Mouse (Mus musculus): ENCODE results near the gene 4930470P17Rik.

The 4930470P17Rik gene

GRCm38 (mm10) chr2:170578588-170578987 lies 23.2 kb downstream of the 4930470P17Rik start:
- DNase-seq (ENCODE audit: low spot score): no peak

GRCm38 (mm10) chr2:170577502-170577901 lies 24.3 kb downstream of the 4930470P17Rik start:
- no peak for DNase-seq (ENCODE audit: low spot score)

DNA sequence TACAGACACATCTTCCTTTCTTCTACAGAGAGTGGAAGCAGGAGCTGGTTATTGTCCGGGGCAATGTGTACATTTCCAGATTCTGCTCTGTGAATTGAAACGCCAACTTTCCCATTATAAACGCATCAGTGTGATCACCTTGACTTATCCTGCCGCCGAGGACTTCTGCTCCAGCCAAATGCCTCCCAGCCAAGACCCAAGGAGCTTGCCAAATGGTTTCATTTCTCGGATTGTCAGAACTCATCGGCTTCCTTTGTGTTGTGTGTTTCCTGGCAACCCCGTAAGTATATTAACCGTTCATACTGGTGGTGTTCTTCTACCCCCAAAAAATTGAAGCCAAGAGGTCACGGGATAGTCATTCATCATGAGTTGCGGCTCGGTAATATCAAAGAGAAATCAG lies 25.7 kb downstream of the 4930470P17Rik start:
- no peak for DNase-seq (ENCODE audit: low spot score)

- DNase-seq (ENCODE audit: low spot score): no peak
Measured at GRCm38 (mm10) chr2:170564995-170565394, 36.8 kb downstream of the 4930470P17Rik start.

- DNase-seq (ENCODE audit: low spot score): no peak
Measured at GRCm38 (mm10) chr2:170563956-170564855, 37.6 kb downstream of the 4930470P17Rik start.

- no peak for DNase-seq (ENCODE audit: low spot score)
Measured at GRCm38 (mm10) chr2:170552088-170552487, 49.7 kb downstream of the 4930470P17Rik start.

- DNase-seq (ENCODE audit: low spot score): no peak
Measured at GRCm38 (mm10) chr2:170550240-170550639, 51.6 kb downstream of the 4930470P17Rik start.

- DNase-seq (ENCODE audit: low spot score): no peak
Measured at GRCm38 (mm10) chr2:170549146-170549545, 52.7 kb downstream of the 4930470P17Rik start.

GRCm38 (mm10) chr2:170548046-170548445 lies 53.8 kb downstream of the 4930470P17Rik start:
- DNase-seq (ENCODE audit: low spot score): no peak

- DNase-seq (ENCODE audit: low spot score): no peak
Measured at GRCm38 (mm10) chr2:170547526-170547925, 54.3 kb downstream of the 4930470P17Rik start.

GRCm38 (mm10) chr2:170545745-170546144 lies 56.1 kb downstream of the 4930470P17Rik start:
- DNase-seq (ENCODE audit: low spot score): no peak

GRCm38 (mm10) chr2:170544950-170545349 lies 56.9 kb downstream of the 4930470P17Rik start:
- DNase-seq (ENCODE audit: low spot score): no peak

DNA sequence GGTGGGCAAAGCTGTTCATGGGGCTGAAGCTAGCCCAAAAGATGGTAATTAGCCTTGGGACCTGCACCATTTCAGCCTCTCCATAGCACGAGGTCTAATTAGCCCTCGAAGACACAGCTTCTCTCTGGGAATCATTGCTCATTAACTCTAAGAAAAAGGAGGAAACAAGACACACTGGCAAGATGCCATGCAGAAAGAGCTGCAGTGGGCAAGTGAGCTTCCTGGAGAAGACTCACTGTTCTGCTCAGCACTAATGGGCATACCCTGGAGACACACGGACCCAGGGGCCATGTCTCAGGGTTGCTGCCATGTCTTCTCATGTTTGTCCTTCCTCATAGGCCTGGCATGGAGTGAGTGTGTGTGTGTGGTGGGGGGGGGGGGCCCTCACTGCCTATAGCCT lies 57.7 kb downstream of the 4930470P17Rik start:
- no peak for DNase-seq (ENCODE audit: low spot score)

DNA sequence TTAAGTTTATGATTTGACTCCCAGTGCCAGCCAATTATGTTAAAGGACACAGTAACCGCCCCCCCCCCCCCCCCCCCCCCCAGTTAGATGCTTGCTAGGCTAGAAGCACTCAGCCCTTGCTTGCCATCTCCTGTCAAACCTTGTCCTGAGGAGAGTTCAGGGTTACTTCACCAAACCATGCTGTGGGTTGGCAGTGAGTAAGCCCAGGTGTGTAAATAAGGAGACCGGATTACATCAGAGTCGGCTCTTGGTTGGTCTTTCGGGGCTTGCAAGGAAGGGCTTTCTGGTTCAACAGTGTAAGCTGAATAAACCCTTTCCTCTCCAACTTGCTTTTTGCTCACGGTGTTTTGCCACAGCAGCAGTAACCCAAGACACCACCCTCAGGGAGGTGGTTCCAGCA lies 58.2 kb downstream of the 4930470P17Rik start:
- no peak for DNase-seq (ENCODE audit: low spot score)

GRCm38 (mm10) chr2:170539211-170539610 lies 62.6 kb downstream of the 4930470P17Rik start:
- DNase-seq (ENCODE audit: low spot score): no peak

DNA sequence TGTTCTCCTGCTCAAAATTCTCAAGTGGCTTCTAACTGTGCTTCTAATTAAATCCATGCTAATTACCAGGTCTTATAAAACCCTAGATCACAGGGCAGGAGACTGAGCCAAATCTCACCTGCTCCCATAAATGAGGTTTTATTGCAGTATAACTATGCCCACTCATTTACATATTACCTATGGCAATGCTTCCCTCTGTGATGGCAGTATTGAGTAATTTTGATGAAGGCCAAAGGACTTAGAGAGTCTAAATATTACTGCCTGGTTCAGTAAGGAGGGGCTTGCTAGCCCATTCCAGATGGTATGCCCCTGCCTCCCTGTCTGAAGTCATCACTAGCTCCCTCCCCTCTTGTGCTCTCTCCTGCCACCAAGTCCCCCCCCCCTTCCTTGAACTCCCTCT lies 66.0 kb downstream of the 4930470P17Rik start:
- no peak for DNase-seq (ENCODE audit: low spot score)

- no peak for DNase-seq (ENCODE audit: low spot score)
Measured at GRCm38 (mm10) chr2:170534803-170535174, 67.0 kb downstream of the 4930470P17Rik start.

DNA sequence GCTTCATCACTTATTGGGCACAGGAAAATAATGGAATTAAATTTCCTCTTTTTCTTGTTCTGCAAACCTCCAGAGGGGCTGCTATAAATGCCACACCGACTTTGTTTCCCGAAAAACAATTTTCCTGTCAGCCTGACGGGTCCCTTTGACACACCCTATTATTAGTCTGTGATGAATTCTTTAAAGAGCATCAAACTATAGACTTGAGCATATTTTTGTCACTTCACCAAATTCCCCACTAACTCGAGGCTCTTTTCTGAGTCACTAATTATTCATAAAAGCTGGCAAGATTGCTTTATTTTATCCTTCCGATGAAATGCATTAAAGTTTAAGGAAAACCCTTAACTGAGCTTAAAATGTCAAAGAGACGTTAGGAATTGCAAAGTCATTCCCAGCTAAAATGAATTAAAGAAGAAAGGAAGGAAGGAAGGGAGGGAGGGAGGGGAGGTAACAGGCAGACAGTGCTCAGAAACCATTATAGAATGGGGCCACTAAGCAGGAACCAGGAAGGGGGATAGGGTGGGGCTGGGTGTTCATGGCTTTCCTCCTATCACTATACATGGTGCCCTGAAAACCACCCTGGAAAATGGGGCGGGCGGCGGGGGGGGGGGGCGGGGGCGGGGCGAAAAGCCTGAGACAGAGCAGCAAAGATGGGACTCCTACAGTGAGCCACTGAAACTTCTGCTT lies 67.6 kb downstream of the 4930470P17Rik start:
- no peak for DNase-seq (ENCODE audit: low spot score)

DNA sequence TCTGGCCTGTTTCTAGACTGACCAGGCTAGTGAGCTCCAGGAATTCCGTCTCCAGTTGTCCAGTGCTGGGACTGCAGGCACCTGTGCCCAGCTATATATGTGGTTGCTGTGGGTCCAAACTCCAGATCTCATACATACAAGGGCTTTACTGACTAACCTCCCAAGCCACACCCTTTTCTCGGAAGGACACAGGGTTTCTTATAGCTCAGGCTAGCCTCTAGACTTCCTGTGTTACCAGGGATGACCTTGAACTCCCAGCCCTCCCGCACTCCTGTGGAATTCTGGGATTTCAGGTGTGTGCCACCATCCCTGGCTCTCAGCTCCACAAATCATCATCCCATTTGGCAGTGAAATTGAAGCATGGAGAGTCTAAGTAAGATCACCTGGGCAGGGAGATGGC lies 71.6 kb downstream of the 4930470P17Rik start:
- DNase-seq (ENCODE audit: low spot score): no peak

DNA sequence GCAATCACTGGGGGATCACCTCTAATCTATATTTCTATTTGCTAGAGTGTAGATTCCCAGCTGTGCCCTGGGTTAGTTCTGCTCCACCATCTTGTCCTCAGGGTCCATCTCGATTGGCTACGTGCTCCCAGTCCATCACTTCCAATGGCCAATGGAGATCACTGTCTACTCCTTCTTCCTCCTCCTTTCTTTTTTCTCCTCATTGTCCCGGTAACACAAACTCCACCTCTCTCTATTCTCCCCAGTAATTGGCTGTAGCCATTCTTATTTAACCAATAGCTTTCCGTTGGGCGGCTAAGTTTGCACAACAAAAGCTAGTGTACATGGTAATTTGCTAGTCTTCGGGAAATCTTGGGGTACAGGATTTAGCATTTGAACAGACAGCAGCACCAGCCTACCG lies 72.1 kb downstream of the 4930470P17Rik start:
- no peak for DNase-seq (ENCODE audit: low spot score)

All from ovary, adult 18-20 months (tissue).